Mouse (Mus musculus): ENCODE results near the gene Tgoln1. TPM values are rescaled to one million over a fixed set of nuclear protein-coding genes. Genes with fewer than 3 reads are reported as not detected.

Gene Tgoln1
- polyA plus RNA-seq, 1 experiment, result 2.9 TPM

- TF ChIP-seq FLI1 (IDR thresholded peaks at IDR 0.05; ENCODE audit: low read length) (no peak), GATA1 (IDR thresholded peaks at IDR 0.05; ENCODE audit: borderline replicate concordance, low read length) (no peak)
- no peak overlapping the region for H3K4me3 ChIP-seq (replicated peaks)
- H3K27me3 ChIP-seq (replicated peaks), result peaks cover 4% of the 10 kb centered on the region
- H3K36me3 ChIP-seq (replicated peaks; ENCODE audit: low read length), result peaks cover 64% of the 10 kb centered on the region
- peaks cover 14% of the 10 kb centered on the region for H3K4me1 ChIP-seq
- H3K9me3 ChIP-seq, result no peaks in the 10 kb centered on the region
Measured at GRCm38 (mm10) chr6:72583211-72583839, 33.5 kb downstream of the Tgoln1 start.

DNA sequence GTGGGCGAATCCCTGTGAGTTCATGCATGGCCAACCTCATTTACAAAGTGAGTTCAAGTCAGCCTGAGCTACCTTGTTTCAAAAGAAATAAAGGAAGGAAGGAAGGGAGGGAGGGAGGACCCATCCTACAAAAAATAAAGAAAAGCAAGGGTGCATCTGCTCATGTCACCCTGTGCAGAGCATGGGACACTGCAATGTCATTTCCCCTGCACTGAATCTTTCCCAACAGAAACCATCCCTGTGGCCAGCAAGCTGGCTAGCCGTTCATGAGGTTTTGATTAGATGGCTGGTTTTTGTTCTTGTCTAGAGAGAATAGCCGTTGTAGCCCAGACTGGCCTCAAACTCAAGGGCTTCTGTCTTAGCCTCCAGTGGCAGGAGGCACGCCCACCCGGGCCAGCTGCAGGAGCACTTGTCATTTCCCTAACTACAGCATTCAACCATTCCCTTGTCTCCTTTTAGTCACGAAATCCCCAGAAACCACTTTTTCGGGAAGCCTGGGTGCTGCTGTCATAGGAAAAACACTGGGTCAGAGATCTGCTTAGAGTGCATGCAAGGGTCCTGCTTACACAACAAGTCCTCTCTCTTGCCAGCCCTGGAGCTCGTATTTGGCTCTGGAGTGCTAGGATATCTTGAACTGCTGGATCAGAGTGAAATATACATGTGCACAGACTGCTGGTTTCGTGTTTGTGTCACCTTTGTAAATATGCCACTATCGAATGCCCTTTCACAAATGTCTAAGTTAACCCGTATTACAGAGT lies 35.0 kb downstream of the Tgoln1 start:
- Histone ChIP-seq H3K4me1 (peaks cover 15% of the 10 kb centered on the region), H3K4me3 (replicated peaks) (no peak overlapping the region), H3K36me3 (replicated peaks; ENCODE audit: low read length) (peaks cover 65% of the 10 kb centered on the region), H3K27me3 (replicated peaks) (peaks cover 7% of the 10 kb centered on the region), H3K9me3 (no peaks in the 10 kb centered on the region)
- TF ChIP-seq GATA1 (IDR thresholded peaks at IDR 0.05; ENCODE audit: borderline replicate concordance, low read length), result no peak
- TF ChIP-seq FLI1 (IDR thresholded peaks at IDR 0.05; ENCODE audit: low read length), result no peak

- Histone ChIP-seq H3K27me3 (replicated peaks) (peaks cover 3% of the 10 kb centered on the region), H3K36me3 (replicated peaks; ENCODE audit: low read length) (peaks cover 90% of the 10 kb centered on the region), H3K4me1 (peaks cover 22% of the 10 kb centered on the region), H3K9me3 (no peaks in the 10 kb centered on the region), H3K4me3 (replicated peaks) (no peak overlapping the region)
- TF ChIP-seq FLI1 (IDR thresholded peaks at IDR 0.05; ENCODE audit: low read length) (no peak), GATA1 (IDR thresholded peaks at IDR 0.05; ENCODE audit: borderline replicate concordance, low read length) (no peak)
Measured at GRCm38 (mm10) chr6:72576041-72576440, 40.8 kb downstream of the Tgoln1 start.

- no peaks in the 10 kb centered on the region for H3K9me3 ChIP-seq
- TF ChIP-seq GATA1 (IDR thresholded peaks at IDR 0.05; ENCODE audit: borderline replicate concordance, low read length) (no peak), FLI1 (IDR thresholded peaks at IDR 0.05; ENCODE audit: low read length) (no peak)
- H3K4me3 ChIP-seq (replicated peaks), result no peak overlapping the region
- peaks cover 89% of the 10 kb centered on the region for H3K36me3 ChIP-seq (replicated peaks; ENCODE audit: low read length)
- no peaks in the 10 kb centered on the region for H3K27me3 ChIP-seq (replicated peaks)
- peaks cover 21% of the 10 kb centered on the region for H3K4me1 ChIP-seq
Measured at GRCm38 (mm10) chr6:72571826-72572225, 45.0 kb downstream of the Tgoln1 start.

- Histone ChIP-seq H3K4me3 (replicated peaks) (no peak overlapping the region), H3K9me3 (no peaks in the 10 kb centered on the region)
Measured at GRCm38 (mm10) chr6:72570644-72571397, 46.0 kb downstream of the Tgoln1 start.

DNA sequence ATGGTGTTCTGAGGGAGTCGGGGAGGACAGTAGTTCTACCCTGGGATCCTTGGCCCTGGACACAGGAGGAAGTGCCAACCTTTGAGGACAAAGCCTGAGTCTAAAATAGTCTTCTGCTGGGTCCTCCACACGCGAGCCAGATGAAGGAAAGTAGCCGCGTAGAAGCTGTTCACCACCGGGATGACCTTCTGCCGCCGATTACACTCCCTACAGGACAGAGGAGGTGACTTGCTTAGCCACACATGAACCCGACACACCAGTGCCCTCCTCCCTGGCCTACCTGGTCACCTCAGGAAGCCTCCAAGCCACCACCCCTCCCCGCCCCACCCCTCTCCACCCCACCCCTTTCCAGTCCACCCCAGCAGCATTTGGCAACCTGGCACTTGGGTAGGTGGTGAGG lies 48.1 kb downstream of the Tgoln1 start:
- H3K27me3 ChIP-seq (replicated peaks), result peaks cover 4% of the 10 kb centered on the region
- H3K36me3 ChIP-seq (replicated peaks; ENCODE audit: low read length), result peaks cover 65% of the 10 kb centered on the region
- TF ChIP-seq GATA1 (IDR thresholded peaks at IDR 0.05; ENCODE audit: borderline replicate concordance, low read length) (no peak), FLI1 (IDR thresholded peaks at IDR 0.05; ENCODE audit: low read length) (no peak)
- peaks cover 16% of the 10 kb centered on the region for H3K4me1 ChIP-seq
- H3K4me3 ChIP-seq (replicated peaks), result no peak overlapping the region
- no peaks in the 10 kb centered on the region for H3K9me3 ChIP-seq

More at GRCm38 (mm10) chr6:72570644-72571397, 46.0 kb downstream of the Tgoln1 start:
- H3K4me1 ChIP-seq, result peaks cover 21% of the 10 kb centered on the region
- TF ChIP-seq FLI1 (IDR thresholded peaks at IDR 0.05; ENCODE audit: low read length) (no peak), GATA1 (IDR thresholded peaks at IDR 0.05; ENCODE audit: borderline replicate concordance, low read length) (no peak)
- no peaks in the 10 kb centered on the region for H3K27me3 ChIP-seq (replicated peaks)
- peaks cover 86% of the 10 kb centered on the region for H3K36me3 ChIP-seq (replicated peaks; ENCODE audit: low read length)

- Histone ChIP-seq H3K27me3 (replicated peaks) (peaks cover 11% of the 10 kb centered on the region), H3K36me3 (replicated peaks; ENCODE audit: low read length) (peaks cover 62% of the 10 kb centered on the region), H3K4me1 (peaks cover 21% of the 10 kb centered on the region), H3K9me3 (no peaks in the 10 kb centered on the region), H3K4me3 (replicated peaks) (no peak overlapping the region)
- TF ChIP-seq GATA1 (IDR thresholded peaks at IDR 0.05; ENCODE audit: borderline replicate concordance, low read length), result no peak
- TF ChIP-seq FLI1 (IDR thresholded peaks at IDR 0.05; ENCODE audit: low read length), result no peak
Measured at GRCm38 (mm10) chr6:72567508-72567907, 49.3 kb downstream of the Tgoln1 start.

- Histone ChIP-seq H3K4me3 (replicated peaks) (peak overlapping the region; percentile 44), H3K4me1 (peaks cover 23% of the 10 kb centered on the region), H3K9me3 (no peaks in the 10 kb centered on the region), H3K36me3 (replicated peaks; ENCODE audit: low read length) (peaks cover 59% of the 10 kb centered on the region), H3K27me3 (replicated peaks) (peaks cover 11% of the 10 kb centered on the region)
- no peak for TF ChIP-seq GATA1 (IDR thresholded peaks at IDR 0.05; ENCODE audit: borderline replicate concordance, low read length)
- no peak for TF ChIP-seq FLI1 (IDR thresholded peaks at IDR 0.05; ENCODE audit: low read length)
Measured at GRCm38 (mm10) chr6:72566044-72566443, 50.8 kb downstream of the Tgoln1 start.

DNA sequence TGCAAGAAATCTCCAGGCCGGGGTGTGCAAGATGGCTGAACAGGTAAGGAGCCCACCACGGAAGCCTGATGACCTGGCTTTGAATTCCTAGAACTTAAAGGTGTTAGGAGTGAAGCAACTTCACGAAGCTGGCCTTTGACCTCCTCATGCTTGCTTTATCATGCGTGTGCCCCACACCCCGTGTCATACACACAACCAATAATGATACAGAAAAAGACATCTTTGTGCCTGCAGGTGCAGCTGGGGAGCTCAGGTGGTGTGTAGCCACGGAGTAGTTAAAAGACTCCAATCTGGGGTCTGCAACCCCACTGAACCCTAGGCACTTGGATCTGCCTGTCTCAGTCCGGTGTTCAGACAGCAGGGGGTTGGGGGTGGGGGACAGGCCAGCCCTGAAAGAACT lies 51.3 kb downstream of the Tgoln1 start:
- Histone ChIP-seq H3K36me3 (replicated peaks; ENCODE audit: low read length) (peaks cover 58% of the 10 kb centered on the region), H3K27me3 (replicated peaks) (peaks cover 11% of the 10 kb centered on the region), H3K4me1 (peaks cover 23% of the 10 kb centered on the region), H3K4me3 (replicated peaks) (no peak overlapping the region), H3K9me3 (no peaks in the 10 kb centered on the region)
- TF ChIP-seq GATA1 (IDR thresholded peaks at IDR 0.05; ENCODE audit: borderline replicate concordance, low read length) (no peak), FLI1 (IDR thresholded peaks at IDR 0.05; ENCODE audit: low read length) (no peak)
